Comparison of ENCODE assay signal across 25 mouse cellular contexts in the genomic region with DNA sequence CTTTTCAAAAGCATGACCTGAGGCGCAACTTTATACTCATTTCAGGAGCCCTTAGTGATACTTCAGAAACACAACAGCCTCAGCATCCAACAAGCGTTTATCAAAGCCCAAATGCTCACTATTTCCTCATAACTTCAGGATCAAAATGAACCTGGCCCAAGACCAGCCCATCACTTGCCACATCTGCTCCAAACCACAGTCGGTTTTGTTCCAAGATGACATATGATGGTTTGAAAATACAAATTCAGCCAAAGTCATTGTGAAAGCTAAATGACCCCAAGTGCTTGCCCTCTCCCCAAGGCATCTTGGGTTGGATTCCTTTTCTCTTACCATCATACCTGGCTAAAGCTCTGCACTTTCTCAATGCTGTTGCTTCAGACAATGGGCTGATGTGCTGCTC. TPM values are rescaled to one million over a fixed set of nuclear protein-coding genes. Genes with fewer than 3 reads are reported as not detected.
DNase-seq lines count a peak whose midpoint lies in the region; ATAC-seq lines count a peak whose summit lies in the region.
"Had no signal": no experiment of that assay in that cellular context is flagged by ENCODE, and none has a peak within 500 bp of the region (broad histone marks: within the 10 kb centered on the region; RNA-seq: fewer than 3 reads in every experiment).

No protein-coding gene starts in this region.

- H3K27me3 ChIP-seq in kidney, embryonic 15.5 days = no peaks in the 10 kb centered on the region
- H3K27me3 ChIP-seq: embryonic facial prominence, embryonic 13.5 days; forebrain, embryonic 13.5 days; hindbrain, embryonic 12.5 days; hindbrain, embryonic 15.5 days; Patski had no signal

- no peak overlapping the region for H3K4me2 ChIP-seq in kidney, embryonic 15.5 days
- H3K4me2 ChIP-seq: embryonic facial prominence, embryonic 13.5 days; forebrain, embryonic 13.5 days; heart, embryonic 11.5 days; hindbrain, embryonic 12.5 days; hindbrain, embryonic 15.5 days had no signal

- H3K36me3 ChIP-seq in kidney, embryonic 15.5 days = no peaks in the 10 kb centered on the region
- H3K36me3 ChIP-seq: embryonic facial prominence, embryonic 10.5 days; embryonic facial prominence, embryonic 13.5 days; forebrain, embryonic 10.5 days; hindbrain, embryonic 12.5 days; hindbrain, embryonic 15.5 days had no signal

- peak overlapping the region; percentile 32; the same call in 1 of the 2 replicates for H3K27ac ChIP-seq in kidney, embryonic 15.5 days
- H3K27ac ChIP-seq: embryonic facial prominence, embryonic 10.5 days; embryonic facial prominence, embryonic 13.5 days; forebrain, embryonic 10.5 days; forebrain, embryonic 13.5 days; hindbrain, embryonic 12.5 days; hindbrain, embryonic 15.5 days had no signal

- no peak overlapping the region for H3K9ac ChIP-seq in kidney, embryonic 15.5 days
- H3K9ac ChIP-seq: embryonic facial prominence, embryonic 13.5 days; forebrain, embryonic 13.5 days; hindbrain, embryonic 12.5 days; hindbrain, embryonic 15.5 days had no signal

- peaks cover 16% of the 10 kb centered on the region; the same call in 1 of the 2 replicates for H3K4me1 ChIP-seq in kidney, embryonic 15.5 days
- H3K4me1 ChIP-seq: embryonic facial prominence, embryonic 10.5 days; embryonic facial prominence, embryonic 13.5 days; forebrain, embryonic 10.5 days; forebrain, embryonic 13.5 days; hindbrain, embryonic 12.5 days; hindbrain, embryonic 15.5 days had no signal

- no peak for ATAC-seq in kidney, embryonic 15.5 days (replicated peaks; ENCODE audit: low FRiP score)
- ATAC-seq: forebrain, embryonic 13.5 days; forebrain, embryonic 16.5 days; Patski had no signal

- H3K4me3 ChIP-seq in kidney, embryonic 15.5 days (replicated peaks) = no peak overlapping the region
- H3K4me3 ChIP-seq: embryonic facial prominence, embryonic 10.5 days; embryonic facial prominence, embryonic 13.5 days; erythroblast, embryonic 14.5 days; forebrain, embryonic 10.5 days; forebrain, embryonic 13.5 days; hindbrain, embryonic 12.5 days; hindbrain, embryonic 15.5 days had no signal

- DNase-seq in kidney, postnatal 14 days = no peak
- DNase-seq in NIH3T3 (ENCODE audit: low read depth) = peak; percentile 85
- peak; percentile 78 for DNase-seq in fibroblast of lung, adult 2 months (ENCODE audit: low read depth)
- no peak for DNase-seq in cerebellum, postnatal 14 days
- no peak for DNase-seq in urinary bladder, postnatal 10 days (ENCODE audit: low spot score)
- DNase-seq: adrenal gland, adult 2 months; adrenal gland, postnatal 14 days; cerebellum, adult 11 months; cerebellum, adult 2 months; cerebellum, adult 9-11 months; cerebellum, postnatal 36 days; embryo, embryonic 11 days; gastrocnemius, postnatal 14 days; heart, adult 11 months had no signal

- no peaks in the 10 kb centered on the region for H3K9me3 ChIP-seq in kidney, embryonic 15.5 days (replicated peaks)
- H3K9me3 ChIP-seq: embryonic facial prominence, embryonic 10.5 days; embryonic facial prominence, embryonic 13.5 days; forebrain, embryonic 10.5 days; forebrain, embryonic 13.5 days; hindbrain, embryonic 12.5 days; hindbrain, embryonic 15.5 days had no signal

- 87% methylated on average over 3 of the region's 3 CpGs for WGBS in kidney, embryonic 15.5 days

RNA-seq across cellular contexts. Expression of a gene that starts 36.1 kb away (rescaled TPM):
- polyA plus RNA-seq in kidney, embryonic 15.5 days (2015; fragmentation: Nextera tagmentation; extraction: Ambion mirVana) = 14.5 and 15.2 TPM in 2 replicates
- polyA plus RNA-seq: erythroblast, embryonic 14.5 days had no signal

Comparison
In these comparisons a context has a peak if more than half of its experiments do, and no peak if none do; other contexts are left out.
1. DNase-seq: peak in NIH3T3 (single experiment) and fibroblast of lung, adult 2 months (single experiment); none in kidney, postnatal 14 days (single experiment), cerebellum, postnatal 14 days (0 of 2) and urinary bladder, postnatal 10 days (single experiment).